Mouse (Mus musculus) liver (tissue): ENCODE data around the gene Atg9b.

Source experiments
- DNase-seq: peaks from one replicate; pipeline ENCODE4 v3.0.0-alpha.2; 2020; ENCODE audit warnings: mixed read lengths

The Atg9b gene

DNA sequence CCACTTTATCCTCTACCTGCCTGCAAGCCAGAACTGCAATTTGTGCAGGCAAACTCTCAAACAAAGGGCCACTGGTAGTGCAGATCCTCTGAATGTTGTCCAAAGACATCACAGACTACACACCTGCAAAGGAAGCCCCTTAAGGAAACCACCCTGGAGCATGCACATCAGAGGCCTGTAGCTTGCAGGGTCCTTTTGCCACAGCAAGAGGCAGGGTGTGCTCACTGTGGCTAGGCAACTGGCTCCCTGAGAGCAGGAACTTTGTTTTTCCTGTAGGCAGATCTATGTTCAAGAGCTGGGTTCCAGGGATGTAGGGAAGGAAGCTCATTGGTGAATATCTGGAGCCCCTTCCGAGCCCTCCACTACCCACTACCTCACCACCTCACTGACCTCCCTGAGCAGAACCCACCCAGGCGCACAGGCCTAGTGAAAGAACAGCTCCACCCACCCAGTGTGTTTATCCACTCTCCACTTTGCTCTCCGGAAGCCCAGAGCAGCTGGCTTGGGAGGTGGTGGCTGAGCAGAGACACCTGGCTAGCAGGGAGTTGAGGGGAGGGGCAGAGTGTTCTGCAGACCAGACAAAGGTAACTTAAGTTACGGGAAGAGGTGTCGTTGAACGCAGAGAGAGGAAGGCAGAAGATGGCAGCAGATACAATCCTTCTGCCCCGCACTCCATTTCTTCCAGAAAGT lies 44.6 kb downstream of the Atg9b start:
- no peak for DNase-seq

DNA sequence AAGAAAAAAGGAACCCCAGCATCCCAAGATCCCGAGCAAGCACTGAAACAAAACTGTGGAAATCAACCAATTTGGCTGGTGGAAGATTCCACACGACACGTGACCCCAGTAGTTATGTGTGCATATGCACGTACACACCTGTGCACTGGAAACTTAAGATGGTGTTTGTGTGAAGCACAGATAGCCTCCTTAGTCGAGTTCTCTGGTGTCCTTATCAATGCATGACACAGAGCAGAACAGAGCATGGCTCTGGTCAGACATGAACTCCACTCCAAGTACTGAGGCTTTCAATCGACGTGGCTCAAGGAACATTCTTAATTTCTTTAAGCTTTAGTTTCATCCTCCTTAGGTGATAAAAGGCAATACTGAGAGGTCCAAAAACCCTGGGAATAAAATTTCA lies 45.6 kb downstream of the Atg9b start:
- DNase-seq = no peak

- peak; percentile 22 for DNase-seq
Observed at GRCm38 (mm10) chr5:24344477-24345051, 47.4 kb downstream of the Atg9b start.

DNA sequence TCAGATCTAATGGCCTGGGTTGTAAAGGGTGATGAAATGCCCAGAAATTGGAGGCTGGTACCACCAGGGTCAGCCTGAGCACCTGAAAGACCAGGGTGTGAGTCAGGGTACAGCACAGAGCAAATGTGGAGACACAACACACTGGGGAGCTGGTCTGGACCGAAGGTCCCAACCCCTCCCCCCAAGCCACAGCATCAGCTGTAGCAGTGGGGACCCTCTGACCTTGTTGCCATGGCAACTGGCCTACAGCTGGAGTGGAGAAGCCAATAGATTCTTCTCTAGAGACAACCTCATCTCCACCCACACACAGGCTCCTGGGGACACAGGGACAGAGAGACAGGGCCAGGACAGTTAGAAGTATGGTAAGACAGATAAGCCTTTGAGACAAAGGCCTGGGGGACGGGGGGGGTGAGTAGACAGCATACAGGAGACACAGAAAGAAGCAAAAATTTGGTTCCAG lies 47.9 kb downstream of the Atg9b start:
- peak; percentile 52 for DNase-seq

GRCm38 (mm10) chr5:24343379-24343778 lies 48.6 kb downstream of the Atg9b start:
- DNase-seq = no peak

- DNase-seq = no peak
Observed at GRCm38 (mm10) chr5:24342966-24343365, 49.0 kb downstream of the Atg9b start.

- DNase-seq = no peak
Observed at GRCm38 (mm10) chr5:24342205-24342963, 49.6 kb downstream of the Atg9b start.

GRCm38 (mm10) chr5:24337821-24338220 lies 54.1 kb downstream of the Atg9b start:
- no peak for DNase-seq

GRCm38 (mm10) chr5:24337366-24337765 lies 54.6 kb downstream of the Atg9b start:
- DNase-seq = no peak

- no peak for DNase-seq
Observed at GRCm38 (mm10) chr5:24335888-24336511, 55.9 kb downstream of the Atg9b start.

DNA sequence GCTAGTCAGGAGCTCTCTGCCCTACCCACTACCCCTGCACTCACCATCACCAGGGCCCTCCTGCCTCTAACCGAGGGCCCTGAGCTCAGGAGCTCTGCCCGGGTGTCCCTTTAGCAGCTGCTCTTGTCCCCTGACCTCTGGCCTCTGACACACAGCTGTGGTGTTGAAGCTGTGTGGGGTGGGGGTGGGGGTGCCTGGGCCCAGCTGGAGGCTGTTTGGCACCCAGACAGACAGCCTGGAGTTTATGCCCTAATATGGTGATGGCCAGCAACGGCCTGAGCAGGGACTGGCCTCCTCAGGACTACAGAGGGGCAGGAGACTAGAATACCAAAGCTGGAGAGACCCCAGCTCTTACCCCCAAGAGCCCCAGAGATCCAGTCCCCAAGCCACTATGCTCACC lies 57.2 kb downstream of the Atg9b start:
- no peak for DNase-seq
